Mouse (Mus musculus) embryonic fibroblast, embryonic 13.5 days (primary cell): Measurements from ENCODE around the gene Btnl2.

Source experiments
- CTCF ChIP-seq: IDR thresholded peaks from 2 replicates; pipeline ENCODE4 v1.5.1; 2011; ENCODE audit warnings: mild to moderate bottlenecking, control low read depth, low read length, moderate library complexity, borderline replicate concordance; ENCODE audit not compliant: insufficient read depth
- POLR2A ChIP-seq: IDR thresholded peaks from 2 replicates; pipeline ENCODE4 v1.6.1; 2011; ENCODE audit warnings: low read depth, mild to moderate bottlenecking, control low read depth, low read length, moderate library complexity

- TF ChIP-seq CTCF, result no peak
- no peak for TF ChIP-seq POLR2A
These were observed 29.2 kb upstream of the Btnl2 start, which contains the start of gene H2-Eb2 for GRCm38 (mm10) chr17:34325436-34325835.
